12 mouse cellular contexts compared by ENCODE assay signal in the genomic region with DNA sequence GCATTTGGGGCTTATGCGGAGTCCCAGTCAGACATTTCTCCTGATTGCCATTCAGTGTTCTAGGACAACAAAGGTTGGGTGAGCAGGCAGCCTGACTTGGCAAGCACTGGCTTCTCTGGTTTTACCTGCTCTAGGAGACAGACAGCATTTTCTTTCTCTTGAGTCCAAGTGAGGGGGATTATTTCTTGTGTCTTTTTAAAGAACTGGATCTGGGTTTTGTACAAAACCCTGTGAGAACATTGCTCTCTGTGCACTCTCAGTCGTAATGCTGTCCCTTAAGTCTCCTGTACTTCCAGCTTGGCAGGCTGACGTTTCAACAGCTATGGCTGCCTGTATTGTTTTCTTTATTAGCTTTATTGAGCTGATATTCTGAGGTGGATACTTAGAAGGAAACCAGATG.
"Had no signal": no experiment of that assay in that cellular context is flagged by ENCODE, and none has a peak within 500 bp of the region (broad histone marks: within the 10 kb centered on the region; RNA-seq: fewer than 3 reads in every experiment).

No protein-coding gene starts in this region.

- ATAC-seq: midbrain, embryonic 13.5 days had no signal

- H3K27me3 ChIP-seq: kidney, embryonic 15.5 days; limb, embryonic 12.5 days; limb, embryonic 15.5 days; liver, embryonic 13.5 days; midbrain, embryonic 13.5 days; neural tube, embryonic 12.5 days had no signal

- DNase-seq: left cerebral cortex, postnatal 4 days; lung, adult 2 months; right cerebral cortex, postnatal 25 days; thymus, adult 18-20 months; thymus, postnatal 36 days had no signal

- H3K4me2 ChIP-seq: kidney, embryonic 15.5 days; limb, embryonic 12.5 days; limb, embryonic 15.5 days; liver, embryonic 13.5 days; midbrain, embryonic 13.5 days; neural tube, embryonic 12.5 days had no signal

- H3K9me3 ChIP-seq: kidney, embryonic 15.5 days; limb, embryonic 12.5 days; limb, embryonic 15.5 days; liver, embryonic 13.5 days; midbrain, embryonic 13.5 days; neural tube, embryonic 12.5 days had no signal

- H3K4me3 ChIP-seq: kidney, embryonic 15.5 days; limb, embryonic 12.5 days; limb, embryonic 15.5 days; liver, embryonic 13.5 days; midbrain, embryonic 13.5 days; neural tube, embryonic 12.5 days had no signal

- H3K4me1 ChIP-seq: limb, embryonic 15.5 days; midbrain, embryonic 13.5 days; neural tube, embryonic 12.5 days had no signal

- H3K27ac ChIP-seq: kidney, embryonic 15.5 days; limb, embryonic 12.5 days; limb, embryonic 15.5 days; liver, embryonic 13.5 days; macrophage; midbrain, embryonic 13.5 days; neural tube, embryonic 12.5 days had no signal

- H3K9ac ChIP-seq: kidney, embryonic 15.5 days; limb, embryonic 12.5 days; limb, embryonic 15.5 days; liver, embryonic 13.5 days; midbrain, embryonic 13.5 days; neural tube, embryonic 12.5 days had no signal
